Mouse (Mus musculus): ENCODE measurements around the gene Ttc39a. TPM values are rescaled to one million over a fixed set of nuclear protein-coding genes. Genes with fewer than 3 reads are reported as not detected.

Gene Ttc39a
- polyA plus RNA-seq, 1 experiment from 2014 or later = 7.3 TPM

- Histone ChIP-seq H3K4me1 (replicated peaks; ENCODE audit: control insufficient read depth, insufficient read depth, low read length) (peaks cover 2% of the 10 kb centered on the region; the same call in 1 of the 2 replicates), H3K4me3 (ENCODE audit: low read length) (no peak overlapping the region), H3K4me2 (ENCODE audit: low read depth, low read length) (no peak overlapping the region), H3K36me3 (ENCODE audit: control insufficient read depth, insufficient read depth, low read length) (0 out of 2 replicates have a peak, but pooled peaks cover 2% of the 10 kb centered on the region), H3K27me3 (ENCODE audit: control insufficient read depth, insufficient read depth, low read depth, low read length) (no peaks in the 10 kb centered on the region), H3K9ac (ENCODE audit: low read length) (no peak overlapping the region), H3K9me3 (ENCODE audit: control insufficient read depth, low read length) (no peaks in the 10 kb centered on the region), H3K27ac (ENCODE audit: low read length) (no peak overlapping the region)
- 74% methylated on average over 4 of the region's 4 CpGs for WGBS
- ATAC-seq (ENCODE audit: low read depth) = no peak
These were observed 36.2 kb downstream of the Ttc39a start for GRCm38 (mm10) chr4:109442649-109443048.

GRCm38 (mm10) chr4:109444471-109444870 lies 38.0 kb downstream of the Ttc39a start:
- Histone ChIP-seq H3K9ac (ENCODE audit: low read length) (no peak overlapping the region), H3K27me3 (ENCODE audit: control insufficient read depth, insufficient read depth, low read depth, low read length) (no peaks in the 10 kb centered on the region), H3K27ac (ENCODE audit: low read length) (no peak overlapping the region), H3K4me2 (ENCODE audit: low read depth, low read length) (no peak overlapping the region), H3K4me1 (replicated peaks; ENCODE audit: control insufficient read depth, insufficient read depth, low read length) (peaks cover 2% of the 10 kb centered on the region; the same call in 1 of the 2 replicates), H3K9me3 (ENCODE audit: control insufficient read depth, low read length) (no peaks in the 10 kb centered on the region), H3K4me3 (ENCODE audit: low read length) (no peak overlapping the region), H3K36me3 (ENCODE audit: control insufficient read depth, insufficient read depth, low read length) (0 out of 2 replicates have a peak, but pooled peaks cover 2% of the 10 kb centered on the region)
- ATAC-seq (ENCODE audit: low read depth) = no peak
- WGBS = 73% methylated on average over 6 of the region's 6 CpGs

- no peak for ATAC-seq (ENCODE audit: low read depth)
- H3K27me3 ChIP-seq (ENCODE audit: control insufficient read depth, insufficient read depth, low read depth, low read length) = no peaks in the 10 kb centered on the region
- H3K9me3 ChIP-seq (ENCODE audit: control insufficient read depth, low read length) = no peaks in the 10 kb centered on the region
- H3K36me3 ChIP-seq (ENCODE audit: control insufficient read depth, insufficient read depth, low read length) = 0 out of 2 replicates have a peak, but pooled peaks cover 2% of the 10 kb centered on the region
- H3K27ac ChIP-seq (ENCODE audit: low read length) = no peak overlapping the region
- WGBS = 78% methylated on average over 2 of the region's 2 CpGs
- H3K4me2 ChIP-seq (ENCODE audit: low read depth, low read length) = no peak overlapping the region
- no peak overlapping the region for H3K9ac ChIP-seq (ENCODE audit: low read length)
- peaks cover 2% of the 10 kb centered on the region; the same call in 1 of the 2 replicates for H3K4me1 ChIP-seq (replicated peaks; ENCODE audit: control insufficient read depth, insufficient read depth, low read length)
- no peak overlapping the region for H3K4me3 ChIP-seq (ENCODE audit: low read length)
These were observed 38.5 kb downstream of the Ttc39a start for GRCm38 (mm10) chr4:109444951-109445350.

- peak; percentile 34; the same call in 1 of the 2 replicates for ATAC-seq (ENCODE audit: low read depth)
- H3K36me3 ChIP-seq (ENCODE audit: control insufficient read depth, insufficient read depth, low read length) = 0 out of 2 replicates have a peak, but pooled peaks cover 2% of the 10 kb centered on the region
- H3K4me2 ChIP-seq (ENCODE audit: low read depth, low read length) = no peak overlapping the region
- H3K4me1 ChIP-seq (replicated peaks; ENCODE audit: control insufficient read depth, insufficient read depth, low read length) = peaks cover 2% of the 10 kb centered on the region; the same call in 1 of the 2 replicates
- no peak overlapping the region for H3K27ac ChIP-seq (ENCODE audit: low read length)
- no peaks in the 10 kb centered on the region for H3K9me3 ChIP-seq (ENCODE audit: control insufficient read depth, low read length)
- WGBS = 49% methylated on average over 2 of the region's 2 CpGs
- H3K9ac ChIP-seq (ENCODE audit: low read length) = no peak overlapping the region
- no peak overlapping the region for H3K4me3 ChIP-seq (ENCODE audit: low read length)
- no peaks in the 10 kb centered on the region for H3K27me3 ChIP-seq (ENCODE audit: control insufficient read depth, insufficient read depth, low read depth, low read length)
These were observed 39.0 kb downstream of the Ttc39a start for GRCm38 (mm10) chr4:109445397-109445796.

- no peak overlapping the region for H3K9ac ChIP-seq (ENCODE audit: low read length)
- WGBS = 88% methylated on average over 1 of the region's 1 CpGs
- no peak for ATAC-seq (ENCODE audit: low read depth)
- no peak overlapping the region for H3K4me2 ChIP-seq (ENCODE audit: low read depth, low read length)
- no peaks in the 10 kb centered on the region for H3K27me3 ChIP-seq (ENCODE audit: control insufficient read depth, insufficient read depth, low read depth, low read length)
- H3K36me3 ChIP-seq (ENCODE audit: control insufficient read depth, insufficient read depth, low read length) = 0 out of 2 replicates have a peak, but pooled peaks cover 2% of the 10 kb centered on the region
- H3K9me3 ChIP-seq (ENCODE audit: control insufficient read depth, low read length) = no peaks in the 10 kb centered on the region
- peaks cover 2% of the 10 kb centered on the region; the same call in 1 of the 2 replicates for H3K4me1 ChIP-seq (replicated peaks; ENCODE audit: control insufficient read depth, insufficient read depth, low read length)
- no peak overlapping the region for H3K4me3 ChIP-seq (ENCODE audit: low read length)
- H3K27ac ChIP-seq (ENCODE audit: low read length) = no peak overlapping the region
These were observed 39.5 kb downstream of the Ttc39a start for GRCm38 (mm10) chr4:109445956-109446355.

- H3K9me3 ChIP-seq (ENCODE audit: control insufficient read depth, low read length) = no peaks in the 10 kb centered on the region
- ATAC-seq (ENCODE audit: low read depth) = no peak
- H3K9ac ChIP-seq (ENCODE audit: low read length) = no peak overlapping the region
- peaks cover 4% of the 10 kb centered on the region; the same call in 1 of the 2 replicates for H3K36me3 ChIP-seq (ENCODE audit: control insufficient read depth, insufficient read depth, low read length)
- 91% methylated on average over 2 of the region's 2 CpGs for WGBS
- peaks cover 2% of the 10 kb centered on the region; the same call in 1 of the 2 replicates for H3K4me1 ChIP-seq (replicated peaks; ENCODE audit: control insufficient read depth, insufficient read depth, low read length)
- H3K4me2 ChIP-seq (ENCODE audit: low read depth, low read length) = no peak overlapping the region
- no peak overlapping the region for H3K27ac ChIP-seq (ENCODE audit: low read length)
- H3K4me3 ChIP-seq (ENCODE audit: low read length) = no peak overlapping the region
- no peaks in the 10 kb centered on the region for H3K27me3 ChIP-seq (ENCODE audit: control insufficient read depth, insufficient read depth, low read depth, low read length)
These were observed 42.1 kb downstream of the Ttc39a start for GRCm38 (mm10) chr4:109448531-109448930.

- 75% methylated on average over 6 of the region's 6 CpGs for WGBS
- no peak overlapping the region for H3K27ac ChIP-seq (ENCODE audit: low read length)
- ATAC-seq (ENCODE audit: low read depth) = no peak
These were observed 50.4 kb downstream of the Ttc39a start for GRCm38 (mm10) chr4:109456821-109457220.

GRCm38 (mm10) chr4:109460421-109461179 lies 54.2 kb downstream of the Ttc39a start:
- H3K4me1 ChIP-seq (replicated peaks; ENCODE audit: control insufficient read depth, insufficient read depth, low read length) = peaks cover 11% of the 10 kb centered on the region
- H3K27me3 ChIP-seq (ENCODE audit: control insufficient read depth, insufficient read depth, low read depth, low read length) = no peaks in the 10 kb centered on the region
- no peak overlapping the region for H3K4me3 ChIP-seq (ENCODE audit: low read length)
- peak overlapping the region; percentile 29 for H3K4me2 ChIP-seq (ENCODE audit: low read depth, low read length)
- 30% methylated on average over 3 of the region's 3 CpGs for WGBS
- H3K9ac ChIP-seq (ENCODE audit: low read length) = no peak overlapping the region
- no peaks in the 10 kb centered on the region for H3K9me3 ChIP-seq (ENCODE audit: control insufficient read depth, low read length)
- peak; percentile 99 for ATAC-seq (ENCODE audit: low read depth)
- no peaks in the 10 kb centered on the region for H3K36me3 ChIP-seq (ENCODE audit: control insufficient read depth, insufficient read depth, low read length)
- peak overlapping the region; percentile 94 for H3K27ac ChIP-seq (ENCODE audit: low read length)

More at GRCm38 (mm10) chr4:109456821-109457220, 50.4 kb downstream of the Ttc39a start:
- Histone ChIP-seq H3K4me1 (replicated peaks; ENCODE audit: control insufficient read depth, insufficient read depth, low read length) (peaks cover 9% of the 10 kb centered on the region), H3K4me3 (ENCODE audit: low read length) (no peak overlapping the region), H3K9ac (ENCODE audit: low read length) (no peak overlapping the region), H3K4me2 (ENCODE audit: low read depth, low read length) (no peak overlapping the region), H3K9me3 (ENCODE audit: control insufficient read depth, low read length) (no peaks in the 10 kb centered on the region), H3K27me3 (ENCODE audit: control insufficient read depth, insufficient read depth, low read depth, low read length) (no peaks in the 10 kb centered on the region), H3K36me3 (ENCODE audit: control insufficient read depth, insufficient read depth, low read length) (peaks cover 2% of the 10 kb centered on the region)

- H3K9ac ChIP-seq (ENCODE audit: low read length) = no peak overlapping the region
These were observed 57.5 kb downstream of the Ttc39a start for GRCm38 (mm10) chr4:109463892-109464291.

More at GRCm38 (mm10) chr4:109463892-109464291, 57.5 kb downstream of the Ttc39a start:
- Histone ChIP-seq H3K36me3 (ENCODE audit: control insufficient read depth, insufficient read depth, low read length) (no peaks in the 10 kb centered on the region), H3K4me2 (ENCODE audit: low read depth, low read length) (no peak overlapping the region), H3K4me1 (replicated peaks; ENCODE audit: control insufficient read depth, insufficient read depth, low read length) (peaks cover 11% of the 10 kb centered on the region), H3K27ac (ENCODE audit: low read length) (no peak overlapping the region), H3K27me3 (ENCODE audit: control insufficient read depth, insufficient read depth, low read depth, low read length) (no peaks in the 10 kb centered on the region), H3K9me3 (ENCODE audit: control insufficient read depth, low read length) (no peaks in the 10 kb centered on the region), H3K4me3 (ENCODE audit: low read length) (no peak overlapping the region)
- no peak for ATAC-seq (ENCODE audit: low read depth)

All from lung, embryonic 16.5 days (tissue).